Mouse (Mus musculus): ENCODE measurements at regions not wholly inside any gene's neighbourhood (a gene's known extent, or its start where the extent isn't known, plus 50 kb on each side); places are given as distances from the start of the nearest gene placed in this dataset.
A peak's percentile ranks its signal among the peaks of the same experiment; 100 is the strongest.

DNA sequence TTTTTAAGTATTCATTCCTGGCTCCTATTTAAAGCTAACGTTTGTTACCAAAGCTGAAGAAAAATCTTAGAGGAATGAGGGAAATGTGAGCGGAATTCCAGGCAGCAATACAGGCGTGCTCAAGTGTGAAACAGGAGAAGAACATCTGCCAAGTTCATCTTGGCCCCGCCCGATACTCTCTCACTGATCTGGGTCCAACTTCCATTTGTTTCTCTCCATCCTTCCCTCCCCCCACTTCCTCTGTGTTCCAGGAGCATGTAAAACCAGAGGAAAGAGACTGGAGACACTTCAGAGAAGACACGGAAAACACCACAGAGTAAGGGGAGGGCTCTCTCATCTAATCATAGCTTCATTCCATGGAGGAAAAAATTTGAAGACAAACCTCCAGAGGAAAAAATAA lies 346.7 kb downstream of the Gm11361 start:
- no peak for DNase-seq (ENCODE audit: extremely low spot score in 1 of 2, low spot score in 2 of 2)
- no peak for TF ChIP-seq CTCF (IDR thresholded peaks at IDR 0.05)
- Histone ChIP-seq H3K4me3 (0 out of 2 replicates have a peak overlapping the region, but pooled peaks have one; percentile 1), H3K27ac (no peak overlapping the region)
- intact Hi-C loops (cut with DNase I): no loop called here

DNA sequence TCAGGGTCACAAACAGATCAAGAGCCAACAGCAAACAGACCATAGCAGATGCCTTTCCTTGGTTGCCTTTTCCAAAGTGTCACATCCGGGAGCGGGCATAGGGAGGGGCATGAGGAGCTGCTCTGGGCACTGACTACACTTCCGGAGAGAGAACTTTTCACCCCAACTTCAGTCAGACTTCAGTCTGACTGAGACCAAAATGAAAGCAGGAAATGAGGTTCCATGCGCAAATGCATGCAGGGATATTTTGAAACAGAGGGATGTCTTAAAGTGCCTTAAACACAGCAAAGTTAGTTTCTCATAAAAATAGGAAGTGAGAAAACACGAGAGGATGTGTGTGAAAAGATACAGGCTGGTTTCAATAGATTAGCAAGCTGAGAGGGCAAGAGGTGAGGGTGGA lies 343.5 kb downstream of the Gm11361 start:
- no peak overlapping the region for H3K4me3 ChIP-seq
- DNase-seq (ENCODE audit: extremely low spot score in 1 of 2, low spot score in 2 of 2): no peak
- H3K27ac ChIP-seq: no peak overlapping the region
- intact Hi-C loops (cut with DNase I): no loop called here
- TF ChIP-seq CTCF (IDR thresholded peaks at IDR 0.05): no peak

DNA sequence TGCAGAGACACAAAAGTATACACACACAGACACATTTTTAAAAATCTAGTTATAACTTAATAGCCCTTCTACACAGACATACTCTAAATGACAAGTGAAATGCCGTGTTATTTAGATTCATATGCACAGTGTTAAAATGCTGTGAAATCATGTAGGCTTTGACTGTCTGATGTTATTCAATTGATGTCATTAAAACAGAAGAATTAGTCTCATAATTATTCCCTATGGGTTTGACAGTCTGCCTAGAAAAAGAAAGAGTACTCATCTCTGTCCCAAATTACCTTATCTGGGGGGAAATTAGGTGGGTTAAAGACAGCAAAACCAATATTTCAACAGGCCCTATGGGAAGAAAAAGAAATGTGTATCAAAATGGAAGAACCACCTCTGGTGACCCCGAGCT lies 339.0 kb downstream of the Gm11361 start:
- Histone ChIP-seq H3K27ac (no peak overlapping the region), H3K4me3 (no peak overlapping the region)
- TF ChIP-seq CTCF (IDR thresholded peaks at IDR 0.05): no peak
- no peak for DNase-seq (ENCODE audit: extremely low spot score in 1 of 2, low spot score in 2 of 2)
- intact Hi-C loops (cut with DNase I): no loop called here

DNA sequence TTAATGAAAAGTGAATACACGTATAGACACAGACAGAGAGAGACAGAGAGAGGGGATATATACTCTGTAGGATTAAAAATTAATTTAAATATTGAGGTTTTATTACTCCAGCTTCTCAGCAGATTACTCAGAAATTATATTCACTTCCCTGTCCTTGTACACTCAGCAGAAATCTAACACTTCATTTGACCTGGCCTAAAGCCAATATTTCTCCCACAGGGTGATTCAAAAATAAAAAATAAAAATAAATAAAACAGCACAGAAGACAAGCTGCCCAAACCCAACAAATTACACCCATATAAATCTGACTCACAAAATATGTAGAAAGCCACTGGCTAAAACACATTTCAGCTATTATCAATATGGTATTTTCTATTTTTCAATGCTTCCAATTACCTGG lies 334.8 kb downstream of the Gm11361 start:
- DNase-seq (ENCODE audit: extremely low spot score in 1 of 2, low spot score in 2 of 2): no peak
- intact Hi-C loops (cut with DNase I): no loop called here
- H3K4me3 ChIP-seq: no peak overlapping the region
- no peak overlapping the region for H3K27ac ChIP-seq
- no peak for TF ChIP-seq CTCF (IDR thresholded peaks at IDR 0.05)

DNA sequence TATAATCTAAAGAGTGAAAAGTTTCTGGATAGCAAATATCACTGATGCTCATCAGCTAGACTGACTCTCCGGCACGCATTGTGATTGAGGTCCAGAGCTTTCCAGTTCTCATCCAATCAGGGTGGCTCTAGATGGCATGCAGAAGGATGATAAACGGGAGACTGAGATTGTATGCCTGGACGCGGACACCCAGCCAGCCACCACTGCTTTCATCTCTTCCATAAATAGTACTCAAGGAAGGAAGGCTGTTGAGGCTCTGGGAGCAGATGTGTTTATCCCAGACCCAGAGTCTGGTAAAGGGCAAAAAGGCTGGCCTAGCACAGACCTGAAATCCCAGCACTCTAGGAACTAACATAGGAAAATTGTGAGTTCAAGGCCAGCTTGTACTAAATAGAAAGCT lies 330.6 kb downstream of the Gm11361 start:
- intact Hi-C loops (cut with DNase I): no loop called here
- DNase-seq (ENCODE audit: extremely low spot score in 1 of 2, low spot score in 2 of 2): no peak

DNA sequence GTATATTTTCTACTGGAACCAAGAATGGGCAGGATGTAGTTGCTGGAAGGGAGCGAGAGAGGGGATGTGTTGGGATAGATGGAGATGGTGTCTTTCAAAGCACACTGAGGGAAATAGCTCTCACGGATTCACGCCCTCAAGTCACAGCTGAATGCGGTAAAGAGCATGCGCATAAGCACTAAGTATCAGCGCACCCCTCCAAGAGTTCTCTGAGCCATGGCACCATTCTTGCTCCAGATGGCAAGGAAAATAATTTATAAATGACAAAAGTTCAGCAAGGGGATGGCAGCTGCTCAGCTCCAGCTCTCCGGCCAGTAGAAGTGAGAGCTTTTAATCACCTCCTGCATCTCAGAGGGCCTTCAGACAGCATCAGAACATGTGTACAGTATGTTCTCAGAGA lies 329.4 kb downstream of the Gm11361 start:
- intact Hi-C loops (cut with DNase I): no loop called here
- Histone ChIP-seq H3K27ac (no peak overlapping the region), H3K4me3 (no peak overlapping the region)
- no peak for TF ChIP-seq CTCF (IDR thresholded peaks at IDR 0.05)
- DNase-seq (ENCODE audit: extremely low spot score in 1 of 2, low spot score in 2 of 2): no peak

More for the DNA sequence above, 330.6 kb downstream of the Gm11361 start:
- Histone ChIP-seq H3K4me3 (no peak overlapping the region), H3K27ac (no peak overlapping the region)
- TF ChIP-seq CTCF (IDR thresholded peaks at IDR 0.05): no peak

DNA sequence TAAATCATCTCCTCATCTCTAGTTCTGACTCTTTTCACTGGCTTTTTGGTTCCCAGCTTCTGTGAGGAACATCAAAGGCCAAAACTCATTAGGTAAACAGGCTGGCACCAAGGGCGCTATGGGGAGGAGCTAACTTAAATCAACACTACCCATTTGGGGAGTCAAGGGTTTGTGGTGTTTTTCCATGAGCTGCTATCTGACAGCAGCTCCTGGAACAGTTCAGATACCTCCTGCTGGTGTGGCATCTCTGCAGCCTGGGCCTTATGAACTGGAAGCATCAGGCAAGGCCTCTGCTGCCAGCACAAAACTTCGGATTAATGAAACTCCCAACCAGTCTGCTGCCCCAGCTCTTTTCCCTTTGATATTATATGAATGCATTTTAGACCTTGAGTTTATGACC lies 328.8 kb downstream of the Gm11361 start:
- DNase-seq (ENCODE audit: extremely low spot score in 1 of 2, low spot score in 2 of 2): no peak
- intact Hi-C loops (cut with DNase I): no loop called here
- H3K4me3 ChIP-seq: no peak overlapping the region
- no peak overlapping the region for H3K27ac ChIP-seq
- TF ChIP-seq CTCF (IDR thresholded peaks at IDR 0.05): no peak

DNA sequence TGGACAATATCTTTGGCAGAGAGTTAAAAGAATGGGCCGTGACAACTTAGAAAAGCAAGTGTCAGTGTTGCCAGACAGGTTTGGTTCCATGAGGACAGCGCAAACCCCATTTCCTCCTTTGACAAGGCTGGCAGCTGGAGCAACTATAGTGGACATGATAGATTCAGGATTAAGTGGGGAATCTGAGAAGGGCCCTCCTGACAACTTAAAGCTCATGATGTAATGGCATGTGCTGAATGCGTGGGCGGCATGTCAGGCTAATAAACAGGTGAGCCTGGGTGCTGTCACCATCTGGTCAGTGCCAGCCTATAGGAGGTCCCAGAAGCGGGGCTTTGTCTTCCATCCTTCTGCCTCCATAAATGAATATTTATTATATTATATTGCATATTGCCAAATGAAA lies 326.3 kb downstream of the Gm11361 start:
- intact Hi-C loops (cut with DNase I): no loop called here
- Histone ChIP-seq H3K4me3 (no peak overlapping the region), H3K27ac (no peak overlapping the region)
- DNase-seq (ENCODE audit: extremely low spot score in 1 of 2, low spot score in 2 of 2): no peak
- no peak for TF ChIP-seq CTCF (IDR thresholded peaks at IDR 0.05)

DNA sequence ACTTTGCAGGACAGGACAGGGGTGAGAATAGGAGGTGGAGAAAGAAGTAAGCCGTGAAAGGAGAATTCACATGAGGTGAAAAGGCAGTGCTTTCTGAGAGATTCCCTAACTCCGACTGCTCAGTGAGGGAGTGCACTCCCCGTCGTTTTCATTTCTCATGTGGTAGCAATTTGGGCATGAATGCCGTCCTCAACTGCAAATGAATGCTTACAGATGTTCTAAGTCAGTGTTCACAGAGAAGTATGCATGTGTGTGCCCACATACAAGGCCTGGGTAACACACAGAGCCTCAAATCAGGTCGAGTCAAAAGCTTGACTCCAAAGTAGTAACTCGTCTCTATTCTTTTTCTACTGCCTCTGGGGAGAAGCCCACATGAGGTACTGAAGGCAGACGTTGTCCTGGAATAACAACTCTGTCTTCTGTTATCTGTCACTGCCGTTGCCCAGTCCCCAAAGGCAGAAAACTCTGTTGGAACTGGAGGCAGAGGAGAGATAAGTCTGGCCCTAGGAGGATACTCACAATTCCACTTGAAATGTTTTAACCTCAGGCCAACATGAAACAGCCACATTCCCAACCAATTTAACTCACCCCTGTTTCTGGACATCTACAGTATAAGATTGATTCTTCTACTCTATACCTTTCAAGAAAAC lies 318.0 kb downstream of the Gm11361 start:
- H3K4me3 ChIP-seq: no peak overlapping the region
- no peak overlapping the region for H3K27ac ChIP-seq
- DNase-seq (ENCODE audit: extremely low spot score in 1 of 2, low spot score in 2 of 2): no peak
- no peak for TF ChIP-seq CTCF (IDR thresholded peaks at IDR 0.05)
- intact Hi-C loops (cut with DNase I): no loop called here

DNA sequence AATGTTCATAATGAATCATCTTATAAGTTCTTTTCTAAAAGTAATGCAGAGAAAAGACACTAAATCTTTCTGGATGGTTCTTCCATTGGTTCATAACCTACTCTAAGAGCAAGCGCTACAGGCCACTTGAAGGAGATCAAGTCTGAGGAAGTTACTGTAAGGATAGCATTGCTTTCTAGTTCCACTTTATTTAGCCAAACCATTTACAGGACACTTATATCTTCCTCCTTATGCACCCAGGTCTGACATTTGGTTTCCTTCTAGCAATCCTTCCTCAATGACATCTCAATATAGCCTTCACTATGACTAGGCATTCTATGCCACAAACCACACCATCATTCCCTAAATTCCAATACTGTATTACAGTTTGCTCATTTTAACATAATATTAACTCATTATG lies 316.0 kb downstream of the Gm11361 start:
- no peak for TF ChIP-seq CTCF (IDR thresholded peaks at IDR 0.05)
- DNase-seq (ENCODE audit: extremely low spot score in 1 of 2, low spot score in 2 of 2): no peak
- Histone ChIP-seq H3K4me3 (no peak overlapping the region), H3K27ac (no peak overlapping the region)
- intact Hi-C loops (cut with DNase I): no loop called here

DNA sequence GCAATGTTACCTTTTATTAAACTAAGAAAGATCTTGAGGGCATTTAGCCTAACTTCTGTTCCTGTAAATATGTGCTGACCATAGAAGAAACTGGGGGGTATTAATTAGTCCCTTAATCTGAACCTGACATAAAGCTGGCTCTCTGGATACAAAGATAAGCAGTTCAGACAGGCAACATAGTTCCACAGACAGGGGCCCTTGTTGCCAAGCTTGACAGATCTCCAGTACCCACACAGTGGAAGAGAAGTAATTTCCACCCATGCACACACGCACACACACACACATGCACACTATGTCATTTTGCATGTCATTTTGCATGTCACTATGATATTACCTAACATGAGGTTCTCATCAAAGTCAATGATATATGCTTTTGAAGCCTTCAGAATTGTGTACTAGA lies 315.1 kb downstream of the Gm11361 start:
- H3K4me3 ChIP-seq: no peak overlapping the region
- DNase-seq (ENCODE audit: extremely low spot score in 1 of 2, low spot score in 2 of 2): no peak
- intact Hi-C loops (cut with DNase I): no loop called here
- TF ChIP-seq CTCF (IDR thresholded peaks at IDR 0.05): no peak
- no peak overlapping the region for H3K27ac ChIP-seq

DNA sequence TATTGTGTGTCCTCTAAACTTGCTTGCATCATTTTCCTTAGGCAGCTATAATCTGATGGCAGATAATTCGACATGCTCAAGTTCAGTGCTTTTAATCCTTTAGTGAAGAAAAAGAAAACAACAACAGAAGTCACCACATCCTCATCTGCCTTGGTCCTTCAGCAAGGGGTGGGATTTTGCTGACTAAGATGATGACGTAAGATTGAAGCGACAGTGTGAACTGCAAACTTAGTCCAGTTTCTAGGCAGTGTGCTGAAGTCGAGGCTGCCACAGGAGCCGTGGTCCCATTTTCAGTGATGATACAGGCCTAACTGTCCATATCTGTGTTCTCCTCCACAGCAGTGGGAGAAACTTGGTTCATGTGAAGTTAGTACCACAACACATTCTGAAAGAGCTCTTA lies 314.4 kb downstream of the Gm11361 start:
- intact Hi-C loops (cut with DNase I): no loop called here
- no peak for TF ChIP-seq CTCF (IDR thresholded peaks at IDR 0.05)
- H3K27ac ChIP-seq: no peak overlapping the region
- no peak overlapping the region for H3K4me3 ChIP-seq
- DNase-seq (ENCODE audit: extremely low spot score in 1 of 2, low spot score in 2 of 2): no peak

DNA sequence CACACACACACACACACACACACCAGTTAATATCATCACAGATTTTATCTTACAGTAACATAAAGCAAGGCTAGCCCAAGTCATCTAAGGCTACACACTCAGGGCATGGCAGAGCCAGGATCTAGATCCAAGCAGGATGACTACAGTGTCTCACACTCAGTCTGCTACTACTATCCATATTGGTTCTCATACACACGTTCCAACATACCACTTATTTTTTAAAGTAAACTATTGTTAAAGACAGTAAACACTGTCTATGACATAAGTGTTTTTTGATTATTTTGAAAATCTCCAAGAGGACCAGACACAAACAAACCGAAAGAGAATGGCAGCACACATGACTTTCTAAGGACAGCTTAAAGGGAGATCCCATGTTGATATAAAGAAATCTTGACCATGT lies 306.3 kb downstream of the Gm11361 start:
- Histone ChIP-seq H3K4me3 (no peak overlapping the region), H3K27ac (no peak overlapping the region)
- no peak for DNase-seq (ENCODE audit: extremely low spot score in 1 of 2, low spot score in 2 of 2)
- intact Hi-C loops (cut with DNase I): no loop called here
- TF ChIP-seq CTCF (IDR thresholded peaks at IDR 0.05): no peak

Measured in left cerebral cortex, adult 2 months (tissue).